Mouse (Mus musculus): ENCODE measurements around the gene Trit1. TPM values are rescaled to one million over a fixed set of nuclear protein-coding genes. Genes with fewer than 3 reads are reported as not detected.
A peak's percentile ranks its signal among the peaks of the same experiment; 100 is the strongest.
"Not testable (repeated sequence)": the region's sequence is repeated elsewhere in the genome, so short reads cannot be mapped to it uniquely, and the experiment has no call there.

Gene Trit1
- total RNA-seq (2021) = 1 to 10 TPM; 5.7 to 7.0 TPM
- long read RNA-seq, experiment 1, partial matches to known transcripts = 0 of 5 reads
- long read RNA-seq, experiment 1, other reads (novel, unspliced or antisense) = 1 of 5 reads
- long read RNA-seq, experiment 2, partial matches to known transcripts = 0 of 8 reads
- long read RNA-seq, experiment 2, other reads (novel, unspliced or antisense) = 3 of 8 reads

DNA sequence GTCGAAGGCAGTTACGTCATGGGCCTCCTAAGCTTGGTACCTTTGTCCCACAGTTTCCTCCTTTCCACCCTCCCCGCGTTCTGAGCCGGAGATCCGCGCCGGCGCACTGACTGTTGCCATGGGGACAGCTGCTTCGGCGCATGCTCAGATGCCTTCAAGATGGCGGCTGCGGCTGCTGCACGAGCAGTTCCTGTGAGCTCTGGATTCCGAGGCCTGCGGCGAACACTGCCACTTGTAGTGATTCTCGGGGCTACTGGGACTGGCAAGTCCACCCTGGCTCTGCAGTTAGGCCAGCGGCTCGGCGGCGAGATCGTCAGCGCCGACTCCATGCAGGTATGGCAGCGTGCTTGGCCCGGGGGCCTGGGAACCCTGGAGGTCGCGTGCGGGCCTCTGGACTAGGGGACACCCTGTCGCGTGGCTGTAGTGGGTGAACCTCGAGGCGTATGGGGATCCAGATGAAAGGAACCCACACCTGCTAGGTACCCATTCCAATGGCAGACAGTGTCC lies at the start of gene Trit1:
Gene Trit1, plus strand, starts transcription at position 147 of the 507 bp plus-strand sequence.
- intact Hi-C loops (cut with DNase I) = no loop called here
- peak; percentile 94 to 96 for DNase-seq

DNA sequence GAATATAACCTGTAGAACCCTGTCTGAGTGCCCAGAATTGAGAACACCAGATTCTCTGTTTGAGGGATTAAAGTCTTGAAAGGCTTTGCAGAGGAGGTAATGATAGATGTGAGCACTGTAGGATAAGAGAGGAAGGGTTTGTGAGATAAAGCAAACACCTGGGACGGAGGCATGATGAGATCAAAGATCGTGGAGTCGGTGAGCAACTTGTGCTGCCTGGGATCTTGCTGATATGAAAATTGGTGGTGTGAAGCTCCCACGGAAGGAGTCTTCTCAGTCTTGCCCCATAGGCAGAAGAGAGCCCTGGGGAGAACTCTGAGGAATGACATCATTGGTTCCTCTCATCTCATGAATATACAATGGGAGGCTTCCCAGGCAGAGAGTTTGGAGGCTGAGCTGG lies 48.3 kb upstream of the Trit1 start:
- intact Hi-C loops (cut with DNase I) = no loop called here
- DNase-seq = no peak

- no peak for DNase-seq
- intact Hi-C loops (cut with DNase I) = no loop called here
These were observed 45.2 kb upstream of the Trit1 start for GRCm38 (mm10) chr4:122971191-122971590.

- no peak for DNase-seq
- intact Hi-C loops (cut with DNase I) = no loop called here
These were observed 44.8 kb upstream of the Trit1 start for GRCm38 (mm10) chr4:122971646-122972045.

DNA sequence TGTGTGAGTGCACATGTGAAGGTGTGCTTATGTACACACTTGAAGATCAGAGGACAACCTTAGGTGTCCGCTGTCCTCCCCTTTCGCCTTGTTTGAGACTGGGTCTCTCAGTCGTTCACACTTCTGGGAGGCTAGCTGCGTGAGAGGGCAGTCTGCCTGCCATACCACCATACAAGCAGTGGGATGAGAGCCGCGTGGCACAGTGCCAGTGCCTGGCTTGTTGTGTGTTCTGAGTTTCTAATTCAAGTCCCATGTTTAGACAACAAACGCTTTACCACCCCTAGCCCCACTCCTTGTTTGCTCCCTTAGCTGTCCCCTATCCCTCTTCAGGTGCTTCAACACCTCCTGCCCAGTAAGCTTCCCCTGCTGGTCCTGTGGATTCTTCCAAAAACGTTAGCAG lies 44.3 kb upstream of the Trit1 start:
- intact Hi-C loops (cut with DNase I) = no loop called here
- DNase-seq = no peak

- intact Hi-C loops (cut with DNase I) = no loop called here
- DNase-seq = no peak
These were observed 41.3 kb upstream of the Trit1 start for GRCm38 (mm10) chr4:122974976-122975520.

- intact Hi-C loops (cut with DNase I) = no loop called here
- no peak for DNase-seq
These were observed 39.5 kb upstream of the Trit1 start for GRCm38 (mm10) chr4:122976885-122977284.

DNA sequence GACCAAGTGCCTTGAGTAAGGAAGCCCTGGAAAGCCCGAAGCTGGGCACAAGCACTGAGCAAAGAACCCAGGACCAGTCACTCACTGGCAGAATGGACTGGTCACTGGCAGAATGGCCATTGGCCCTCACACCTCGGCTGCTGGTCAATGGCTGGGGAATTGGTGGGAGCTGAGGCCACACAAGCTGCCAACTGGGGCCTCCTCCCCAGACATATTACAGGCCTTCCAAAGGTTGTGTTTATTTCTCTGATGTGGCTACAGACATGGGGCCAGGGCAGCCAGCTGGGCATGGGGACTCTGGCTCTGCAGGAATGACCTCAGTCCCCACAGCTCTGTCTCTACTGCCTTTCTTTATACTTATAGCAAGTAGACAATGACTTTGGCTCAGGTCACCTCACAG lies 37.5 kb upstream of the Trit1 start:
- intact Hi-C loops (cut with DNase I) = no loop called here
- no peak for DNase-seq

DNA sequence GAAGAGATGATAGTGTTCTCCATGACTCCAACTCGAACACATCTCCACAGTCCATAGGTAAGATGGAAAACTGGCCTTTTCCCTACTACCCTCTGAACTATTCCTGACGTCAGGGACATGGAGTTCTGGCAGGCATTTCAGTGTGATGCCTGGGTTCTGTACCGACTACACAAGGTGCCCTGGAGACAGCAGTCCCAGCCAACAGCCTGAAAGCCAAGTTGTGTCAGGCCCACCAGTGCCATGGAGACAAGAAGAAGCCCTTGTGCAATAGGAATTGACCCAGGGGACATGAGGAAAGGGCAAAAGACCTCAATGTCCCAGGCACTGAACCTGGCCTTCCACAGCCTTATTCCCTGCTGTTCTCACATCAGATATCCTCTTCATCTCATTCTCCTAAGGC lies 36.6 kb upstream of the Trit1 start:
- intact Hi-C loops (cut with DNase I) = no loop called here
- DNase-seq = no peak

DNA sequence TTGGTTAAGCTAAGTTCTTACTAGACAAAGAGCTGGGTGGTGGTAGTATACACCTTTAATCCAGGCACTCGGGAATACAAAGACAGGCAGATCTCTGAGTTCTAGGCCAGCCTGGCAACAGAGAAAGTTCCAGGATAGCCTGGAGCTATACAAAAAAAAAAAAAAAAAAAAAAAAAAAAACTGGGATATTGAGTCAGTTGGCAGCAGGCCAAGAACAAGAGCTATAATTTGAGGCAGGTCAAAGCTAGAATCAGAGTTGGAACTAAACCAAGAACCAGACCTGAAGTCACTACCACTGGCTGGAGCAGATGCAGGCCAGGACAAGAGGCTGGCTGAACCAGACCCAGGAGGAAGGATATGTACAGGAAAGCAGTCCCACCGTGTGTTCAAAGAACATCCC lies 35.7 kb upstream of the Trit1 start:
- intact Hi-C loops (cut with DNase I) = no loop called here

GRCm38 (mm10) chr4:122981238-122981637 lies 35.2 kb upstream of the Trit1 start:
- no peak for DNase-seq
- intact Hi-C loops (cut with DNase I) = no loop called here

More for the DNA sequence above, 35.7 kb upstream of the Trit1 start:
- DNase-seq = no peak

DNA sequence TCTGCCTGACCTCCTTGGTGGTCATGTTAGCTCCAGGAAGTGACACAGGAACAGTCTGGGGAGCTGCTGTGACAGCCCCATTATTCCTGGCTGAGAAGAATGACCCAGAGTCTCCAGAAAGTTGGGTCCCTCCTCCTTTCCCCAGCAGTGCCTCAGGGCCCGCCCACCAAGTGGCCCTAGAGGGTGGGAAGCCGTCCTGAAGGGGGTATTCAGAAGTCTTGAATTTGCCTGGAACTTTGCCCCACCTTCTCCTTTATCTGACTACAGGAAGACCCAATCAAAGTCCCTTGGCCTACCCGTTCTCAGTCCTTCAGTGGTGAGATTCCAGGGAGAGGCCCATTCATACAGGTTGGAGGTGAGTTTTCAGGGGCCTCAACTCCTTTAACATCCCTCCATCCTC lies 34.5 kb upstream of the Trit1 start:
- intact Hi-C loops (cut with DNase I) = no loop called here
- DNase-seq = no peak

- no peak for DNase-seq
- intact Hi-C loops (cut with DNase I) = no loop called here
These were observed 33.9 kb upstream of the Trit1 start for GRCm38 (mm10) chr4:122982537-122982936.

- intact Hi-C loops (cut with DNase I) = loop anchor here (2.0 kb wide), 3 partner anchors 39 to 175 kb away; no protein-coding TSS in a partner anchor
These were observed 32.7 kb upstream of the Trit1 start for GRCm38 (mm10) chr4:122983486-122984261.

GRCm38 (mm10) chr4:122985110-122985509 lies 31.3 kb upstream of the Trit1 start:
- intact Hi-C loops (cut with DNase I) = loop anchor here (2.0 to 5.0 kb wide), 4 partner anchors 40 to 176 kb away; no protein-coding TSS in a partner anchor
- peak; percentile 33 to 69 for DNase-seq

More at GRCm38 (mm10) chr4:122983486-122984261, 32.7 kb upstream of the Trit1 start:
- DNase-seq = no peak

DNA sequence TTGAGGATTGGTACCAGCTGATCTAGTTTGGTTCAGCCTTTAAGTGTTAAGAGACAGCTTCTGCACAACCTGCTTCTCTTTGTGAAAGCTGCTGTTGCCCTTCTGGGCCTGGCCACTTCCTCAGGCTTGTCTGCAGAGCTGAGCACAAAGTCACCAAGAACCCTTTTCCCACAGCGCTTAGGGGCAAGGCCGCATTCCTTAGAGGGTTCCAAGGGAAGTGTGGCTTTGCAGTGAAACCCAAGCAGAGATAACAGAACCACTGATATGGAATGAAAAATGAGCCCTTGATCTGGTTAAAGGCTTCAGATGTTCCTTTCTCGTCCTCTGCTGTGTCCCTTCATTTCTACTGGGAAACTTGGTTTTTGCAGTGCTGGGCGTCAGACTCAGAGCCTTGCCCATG lies 29.0 kb upstream of the Trit1 start:
- intact Hi-C loops (cut with DNase I) = loop anchor here (5.0 kb wide), 1 partner anchor 75 kb away; no protein-coding TSS in a partner anchor
- no peak for DNase-seq

DNA sequence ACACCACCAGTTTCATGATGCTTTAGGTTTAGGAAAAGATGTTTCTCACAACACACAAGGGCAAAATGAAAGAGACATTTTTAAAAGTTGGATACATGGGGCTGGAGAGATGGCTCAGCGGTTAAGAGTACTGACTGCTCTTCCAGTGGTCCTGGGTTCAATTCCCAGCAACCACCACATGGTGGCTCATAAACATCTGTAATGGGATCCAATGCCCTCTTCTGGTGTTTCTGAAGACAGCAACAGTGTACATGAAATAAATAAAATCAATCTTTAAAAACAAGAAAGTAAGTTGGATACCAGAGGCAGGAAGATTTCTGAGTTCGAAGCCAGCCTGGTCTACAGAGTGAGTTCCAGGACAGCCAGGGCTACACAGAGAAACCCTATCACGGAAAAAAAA lies 28.4 kb upstream of the Trit1 start:
- not testable (repeated sequence) for DNase-seq
- intact Hi-C loops (cut with DNase I) = loop anchor here (5.0 kb wide), 1 partner anchor 76 kb away; no protein-coding TSS in a partner anchor

- intact Hi-C loops (cut with DNase I) = no loop called here
- DNase-seq = no peak
These were observed 25.2 kb upstream of the Trit1 start for GRCm38 (mm10) chr4:122991177-122991576.

- intact Hi-C loops (cut with DNase I) = no loop called here
- no peak for DNase-seq
These were observed 24.1 kb upstream of the Trit1 start for GRCm38 (mm10) chr4:122992276-122992675.

DNA sequence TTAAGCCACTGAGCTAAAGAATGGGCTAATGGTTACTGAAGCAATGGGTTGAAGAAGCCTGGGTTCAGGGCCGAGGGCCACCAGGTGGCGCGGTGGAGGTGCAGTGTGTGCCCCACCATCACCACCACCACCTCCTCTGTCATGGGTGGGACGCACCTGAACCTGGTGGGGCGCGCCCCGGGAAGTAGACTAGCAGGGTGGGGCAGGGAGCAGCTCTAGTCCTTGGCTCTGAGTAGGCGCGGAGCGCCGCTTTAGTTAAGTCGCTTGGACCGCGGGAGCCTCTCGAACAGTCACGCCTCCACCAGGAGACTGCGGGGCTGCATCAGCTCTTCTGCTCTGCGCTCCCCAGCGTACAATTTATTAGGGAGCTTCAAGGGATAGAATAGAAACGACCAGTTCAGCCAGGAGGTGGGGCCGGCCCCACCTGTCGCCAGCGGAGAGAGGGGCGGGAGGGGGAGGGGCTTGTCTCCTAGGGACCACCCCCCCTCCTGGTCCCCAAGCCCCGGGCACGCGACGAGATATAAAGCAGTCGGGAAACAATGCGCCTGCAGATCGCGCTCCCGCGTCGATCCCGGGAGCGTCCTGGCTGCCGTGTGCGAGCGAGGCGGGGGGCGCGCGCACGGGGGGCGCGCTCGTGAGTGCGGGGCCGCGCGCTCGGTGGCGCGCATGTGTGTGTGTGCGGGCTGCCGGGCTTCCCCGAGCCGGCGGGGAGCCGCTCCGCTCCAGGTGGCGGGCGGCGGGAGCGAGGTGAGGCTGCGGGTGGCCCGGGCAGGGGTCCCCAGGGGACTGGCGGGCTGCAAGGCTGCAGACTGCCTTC lies 20.8 kb upstream of the Trit1 start, which contains the start of gene Mycl:
Gene Mycl, plus strand, starts transcription at position 249 of the 817 bp plus-strand sequence.
- DNase-seq = peak; percentile 83 to 85
- intact Hi-C loops (cut with DNase I) = loop anchor here (1.0 kb wide), 1 partner anchor 88 kb away; no protein-coding TSS in a partner anchor
